Mouse (Mus musculus) regulatory T cell (primary cell): ENCODE results near the gene Hmg20a.

Source experiments
- in situ Hi-C: fragments of 300-600 bp; cut with MboI, MseI; formaldehyde crosslinking; loops from one replicate; pipeline ENCODE4 v1.15.1; 2025; ENCODE audit warnings: high pct_unique_total_duplicates

Hmg20a gene

GRCm38 (mm10) chr9:56495795-56496232 is 77.4 kb downstream of the Hmg20a start:
- in situ Hi-C loops = no loop called here

GRCm38 (mm10) chr9:56496567-56496966 is 78.2 kb downstream of the Hmg20a start:
- in situ Hi-C loops = no loop called here

GRCm38 (mm10) chr9:56497181-56497864 is 78.9 kb downstream of the Hmg20a start:
- in situ Hi-C loops = no loop called here

GRCm38 (mm10) chr9:56499324-56500067 is 81.1 kb downstream of the Hmg20a start:
- in situ Hi-C loops = loop anchor here (5.0 kb wide), 1 partner anchor 72 kb away; no protein-coding TSS in a partner anchor

- in situ Hi-C loops = loop anchor here (5.0 kb wide), 1 partner anchor 74 kb away; no protein-coding TSS in a partner anchor
Observed at GRCm38 (mm10) chr9:56500893-56501590, 82.6 kb downstream of the Hmg20a start.

- in situ Hi-C loops = loop anchor here (5.0 kb wide), 1 partner anchor 75 kb away; no protein-coding TSS in a partner anchor
Observed at GRCm38 (mm10) chr9:56501721-56502542, 83.5 kb downstream of the Hmg20a start.

GRCm38 (mm10) chr9:56502543-56502971 is 84.1 kb downstream of the Hmg20a start:
- in situ Hi-C loops = loop anchor here (5.0 kb wide), 1 partner anchor 75 kb away; no protein-coding TSS in a partner anchor

GRCm38 (mm10) chr9:56503621-56504500 is 85.5 kb downstream of the Hmg20a start:
- in situ Hi-C loops = loop anchor here (5.0 kb wide), 1 partner anchor 77 kb away; no protein-coding TSS in a partner anchor

- in situ Hi-C loops = loop anchor here (5.0 kb wide), 1 partner anchor 77 kb away; no protein-coding TSS in a partner anchor
Observed at GRCm38 (mm10) chr9:56504511-56504910, 86.1 kb downstream of the Hmg20a start.

GRCm38 (mm10) chr9:56505083-56505792 is 86.8 kb downstream of the Hmg20a start:
- in situ Hi-C loops = loop anchor here (5.0 kb wide), 1 partner anchor 243 kb away; no protein-coding TSS in a partner anchor

GRCm38 (mm10) chr9:56505793-56506755 is 87.7 kb downstream of the Hmg20a start:
- in situ Hi-C loops = loop anchor here (5.0 kb wide), 1 partner anchor 244 kb away; no protein-coding TSS in a partner anchor

GRCm38 (mm10) chr9:56506931-56507681 is 88.7 kb downstream of the Hmg20a start:
- in situ Hi-C loops = loop anchor here (5.0 kb wide), 1 partner anchor 245 kb away; no protein-coding TSS in a partner anchor

GRCm38 (mm10) chr9:56507682-56508061 is 89.3 kb downstream of the Hmg20a start:
- in situ Hi-C loops = loop anchor here (5.0 kb wide), 1 partner anchor 245 kb away; no protein-coding TSS in a partner anchor

- in situ Hi-C loops = loop anchor here (5.0 kb wide), 1 partner anchor 247 kb away; no protein-coding TSS in a partner anchor
Observed at GRCm38 (mm10) chr9:56508835-56509451, 90.5 kb downstream of the Hmg20a start.

GRCm38 (mm10) chr9:56510281-56510680 is 91.9 kb downstream of the Hmg20a start:
- in situ Hi-C loops = no loop called here

GRCm38 (mm10) chr9:56512486-56512885 is 94.1 kb downstream of the Hmg20a start:
- in situ Hi-C loops = no loop called here

- in situ Hi-C loops = no loop called here
Observed at GRCm38 (mm10) chr9:56515110-56515509, 96.7 kb downstream of the Hmg20a start.
